Mouse (Mus musculus) brain, embryonic 14.5 days (tissue): ENCODE results near the gene Ece1.

Source experiments
- CTCF ChIP-seq: fragments of 200-500 bp; IDR thresholded peaks from 2 replicates; pipeline ENCODE4 v1.5.1; 2012; ENCODE audit warnings: inconsistent platforms, mild to moderate bottlenecking, moderate library complexity, borderline replicate concordance; ENCODE audit not compliant: insufficient read depth, insufficient read length; ENCODE audit errors: extremely low read depth
- POLR2A ChIP-seq: fragments of 200-500 bp; IDR thresholded peaks from 2 replicates; pipeline ENCODE4 v1.6.1; 2012; ENCODE audit warnings: mild to moderate bottlenecking, inconsistent platforms, borderline replicate concordance; ENCODE audit not compliant: poor library complexity, insufficient read depth, insufficient read length, severe bottlenecking; ENCODE audit errors: extremely low read depth

GRCm38 (mm10) chr4:137952840-137953239, 90.8 kb downstream of the Ece1 start:
- TF ChIP-seq CTCF (peak; percentile 87), POLR2A (no peak)
